Mouse (Mus musculus) CD8-positive naive resting alpha-beta T cell, adult 2 months (primary cell): ENCODE measurements around the gene Capn1.

ENCODE experiments used
- DNase-seq, 2 experiments: peaks; one replicate each; pipeline ENCODE4 v3.0.0; 2022; ENCODE audit warnings: low read depth in 2 of 2, low spot score in 2 of 2

Capn1 gene

GRCm38 (mm10) chr19:6040002-6040401 is 24.3 kb upstream of the Capn1 start:
- no peak for DNase-seq

- DNase-seq = no peak
These were observed 22.6 kb upstream of the Capn1 start for GRCm38 (mm10) chr19:6038326-6038725.

GRCm38 (mm10) chr19:6037695-6038094 is 22.0 kb upstream of the Capn1 start:
- no peak for DNase-seq

GRCm38 (mm10) chr19:6035966-6036585 is 20.4 kb upstream of the Capn1 start:
- DNase-seq = no peak

DNA sequence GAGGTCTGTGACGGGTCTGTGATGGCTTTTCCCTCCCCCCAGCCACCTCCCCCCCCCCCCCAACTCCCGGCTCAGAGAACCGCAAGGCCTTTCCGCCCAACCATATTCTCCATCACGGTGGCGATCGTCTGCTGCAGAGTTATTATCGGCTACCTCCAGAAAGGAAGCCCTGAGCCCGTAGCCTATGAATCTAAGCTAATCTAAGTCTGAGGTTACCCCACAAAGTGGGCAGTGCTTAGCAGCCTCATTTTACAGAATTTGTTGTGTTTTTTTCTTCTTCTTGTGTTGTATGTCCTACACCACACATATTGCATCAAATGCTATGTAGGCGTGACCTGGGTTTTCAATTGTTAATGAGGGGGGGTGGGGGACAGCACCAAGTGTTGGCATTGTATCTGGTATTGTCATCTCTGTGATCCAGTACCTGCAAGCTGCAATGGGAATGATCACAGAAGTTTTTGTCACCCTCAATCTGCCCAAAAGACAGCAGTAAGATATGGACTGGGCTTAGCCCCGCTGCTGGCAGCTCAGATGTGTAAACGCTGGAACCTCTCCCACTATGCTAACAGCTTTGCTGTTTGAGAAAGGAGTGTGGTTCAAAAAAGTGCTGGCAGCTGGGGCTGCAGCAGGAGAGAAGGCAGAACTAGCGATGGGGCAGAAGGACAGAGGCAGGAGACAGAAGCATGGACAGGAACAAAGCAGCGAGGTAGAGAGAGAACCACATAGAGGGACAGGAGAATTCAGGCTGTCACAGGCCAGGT is 15.0 kb upstream of the Capn1 start:
- DNase-seq = no peak

DNA sequence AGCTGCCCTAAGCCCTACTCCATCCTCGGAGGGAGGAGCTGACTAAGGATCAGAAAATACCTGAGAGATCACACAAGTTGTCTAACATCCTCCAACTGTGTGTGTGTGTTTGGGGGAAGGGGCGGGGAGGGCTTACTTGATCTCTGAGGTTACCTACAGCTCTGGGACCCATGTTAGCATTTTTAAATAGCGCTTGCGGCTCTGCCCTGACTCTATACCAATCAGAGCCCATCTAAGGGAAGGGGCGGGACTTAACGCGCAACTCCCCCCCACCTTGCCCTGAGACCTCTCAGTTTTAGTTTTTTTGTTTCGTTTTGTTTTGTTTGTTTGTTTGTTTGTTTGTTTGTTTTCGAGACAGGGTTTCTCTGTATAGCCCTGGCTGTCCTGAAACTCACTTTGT is 13.7 kb upstream of the Capn1 start:
- no peak for DNase-seq

GRCm38 (mm10) chr19:6028991-6029390 is 13.3 kb upstream of the Capn1 start:
- no peak for DNase-seq

- no peak for DNase-seq
These were observed 8.2 kb upstream of the Capn1 start for GRCm38 (mm10) chr19:6023930-6024329.

DNA sequence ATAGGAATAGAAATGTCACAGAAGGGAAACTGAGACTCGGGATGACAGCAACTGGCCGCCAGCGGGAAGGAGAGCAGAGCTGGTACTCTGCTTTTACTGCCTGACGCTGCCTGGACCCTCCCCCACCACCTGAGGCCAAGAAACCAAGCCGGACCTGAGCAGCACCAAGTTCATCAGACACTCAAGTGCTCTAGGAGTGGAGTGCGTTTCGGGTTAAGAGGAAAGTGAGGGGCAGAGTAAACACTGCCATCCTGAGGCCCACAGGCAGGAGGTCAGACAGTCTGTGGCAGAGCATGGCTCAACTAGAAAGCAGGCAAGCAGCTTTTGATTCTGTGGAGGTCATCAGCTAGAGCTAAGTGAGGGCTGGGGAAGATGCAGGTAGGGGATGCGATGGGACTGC is 7.4 kb upstream of the Capn1 start:
- DNase-seq = no peak

DNA sequence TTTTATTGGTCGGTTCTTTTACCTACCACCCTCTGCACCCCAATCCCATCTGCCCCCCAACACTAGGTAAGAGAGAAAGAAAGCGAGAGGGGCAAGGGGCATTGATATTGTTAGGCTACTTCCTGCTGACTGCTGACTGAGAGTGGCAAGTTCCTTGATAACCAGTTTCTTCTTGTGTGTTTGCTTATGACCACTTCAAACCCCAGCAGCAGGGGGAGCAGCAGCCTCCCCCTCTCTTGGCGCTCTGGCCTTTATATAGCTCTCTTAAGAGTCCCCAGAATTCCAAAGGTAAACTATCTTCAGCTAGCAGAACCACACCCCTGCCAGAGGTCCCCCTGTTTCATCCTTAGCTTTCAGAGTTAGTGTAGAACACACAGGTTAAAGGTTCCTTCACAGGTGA is 4.6 kb upstream of the Capn1 start:
- no peak for DNase-seq

DNA sequence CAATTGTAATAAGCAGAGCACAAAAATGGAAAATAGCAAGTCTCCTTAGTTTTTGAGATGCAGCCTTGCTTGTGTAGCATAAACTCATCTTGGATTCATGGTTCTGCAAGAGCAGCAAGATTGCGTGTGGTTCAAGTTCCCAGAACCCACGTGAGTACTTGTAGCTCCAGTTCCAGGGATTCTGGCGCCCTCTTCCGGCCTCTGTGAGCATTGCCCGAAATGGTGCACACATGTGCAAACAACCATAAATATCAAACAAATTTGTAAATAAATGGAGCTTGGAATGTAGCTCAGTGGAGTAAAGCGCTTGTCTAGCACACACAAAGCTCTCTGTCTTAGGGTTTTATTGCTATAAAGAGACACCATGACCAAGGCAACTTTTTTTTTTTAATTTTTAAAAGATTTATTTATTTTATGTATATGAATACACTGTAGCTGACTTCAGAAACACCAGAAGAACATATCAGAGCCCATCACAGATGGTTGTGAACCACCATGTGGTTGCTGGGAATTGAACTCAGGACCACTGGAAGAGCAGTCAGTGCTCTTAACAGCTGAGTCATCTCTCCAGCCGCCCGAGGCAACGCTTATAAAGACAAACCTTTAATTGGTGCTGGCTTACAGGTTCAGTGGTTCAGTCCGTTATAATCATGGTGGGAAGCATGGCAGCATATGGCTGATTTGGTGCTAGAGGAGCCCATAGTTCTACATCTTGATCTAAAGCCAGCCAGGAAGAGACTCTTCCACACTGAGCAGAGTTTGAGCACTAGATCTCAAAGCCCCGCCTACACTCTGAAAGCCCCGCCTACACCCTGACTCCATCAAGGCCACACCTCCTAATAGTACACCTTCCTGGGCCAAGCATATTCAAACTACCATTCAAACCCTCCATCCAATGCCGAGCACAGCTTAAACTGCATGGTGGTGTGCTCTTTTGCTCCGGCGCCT is 2.7 kb upstream of the Capn1 start:
- DNase-seq = peak; percentile 82 to 92

GRCm38 (mm10) chr19:6016532-6016931 is 835 bp upstream of the Capn1 start:
- no peak for DNase-seq

- peak in 1 of 2 experiments; percentile 29 for DNase-seq
These were observed 646 bp downstream of the Capn1 start for GRCm38 (mm10) chr19:6014991-6015510.

DNA sequence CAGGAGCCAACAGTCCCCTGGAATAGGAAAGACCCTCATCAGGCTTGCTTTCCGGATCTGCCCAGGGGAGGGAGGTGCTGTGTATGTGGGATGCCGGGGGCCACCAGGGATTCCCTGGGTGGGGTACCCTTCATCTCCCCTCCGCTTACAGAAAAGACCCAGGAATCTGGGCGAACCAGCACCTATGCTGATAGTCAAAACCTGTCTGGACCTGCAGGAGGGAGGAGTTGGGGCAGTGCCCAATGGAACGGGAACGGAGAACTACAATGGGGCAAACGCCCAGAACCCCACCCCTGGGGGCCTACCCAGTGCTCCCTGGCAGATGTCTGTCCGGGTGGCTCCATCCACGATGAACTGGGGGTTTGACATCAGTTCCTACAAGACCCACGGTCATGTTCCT is 2.0 kb downstream of the Capn1 start:
- no peak for DNase-seq

- no peak for DNase-seq
These were observed 6.6 kb downstream of the Capn1 start for GRCm38 (mm10) chr19:6009137-6009536.

DNA sequence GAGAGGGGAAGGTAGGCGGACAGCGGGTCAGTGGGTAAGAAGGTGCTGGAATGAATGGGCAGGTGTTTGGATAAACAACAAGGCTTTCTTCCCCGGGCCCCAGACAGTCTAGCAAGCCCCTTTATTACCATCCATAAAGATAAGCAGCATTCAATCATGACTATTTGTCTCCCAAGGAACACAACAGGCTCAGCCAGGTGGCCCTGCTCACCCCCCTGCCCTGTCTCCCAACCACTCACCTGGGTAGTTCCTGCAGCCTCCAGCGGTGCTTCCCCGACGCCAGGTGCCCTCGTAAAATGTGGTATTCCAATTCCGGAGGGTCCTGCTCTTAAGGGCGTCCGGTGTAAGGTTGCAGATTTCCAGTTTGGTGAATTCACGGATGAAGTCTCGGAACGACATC is 8.7 kb downstream of the Capn1 start:
- DNase-seq = no peak

- DNase-seq = no peak
These were observed 10.2 kb downstream of the Capn1 start for GRCm38 (mm10) chr19:6005541-6005940.

GRCm38 (mm10) chr19:5999969-6000368 is 15.7 kb downstream of the Capn1 start:
- DNase-seq = no peak

DNA sequence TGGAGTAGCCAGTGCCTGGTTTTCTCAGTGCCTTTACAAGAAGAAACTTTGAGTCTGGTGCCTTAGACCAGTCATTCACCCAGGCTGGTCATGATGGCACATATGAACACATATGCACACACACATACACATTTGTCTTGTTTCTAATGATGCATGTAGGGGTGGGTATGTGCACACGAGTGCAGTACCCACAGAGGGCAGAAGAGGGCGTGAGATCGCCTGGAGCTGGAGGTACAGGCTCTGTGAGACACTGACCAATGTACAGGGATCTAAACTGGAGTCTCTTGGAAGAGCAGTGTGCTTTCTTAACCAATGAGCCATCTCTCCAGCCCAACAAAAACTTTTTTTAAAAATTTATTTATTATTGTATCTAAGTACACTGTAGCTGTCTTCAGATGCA is 17.5 kb downstream of the Capn1 start:
- no peak for DNase-seq

DNA sequence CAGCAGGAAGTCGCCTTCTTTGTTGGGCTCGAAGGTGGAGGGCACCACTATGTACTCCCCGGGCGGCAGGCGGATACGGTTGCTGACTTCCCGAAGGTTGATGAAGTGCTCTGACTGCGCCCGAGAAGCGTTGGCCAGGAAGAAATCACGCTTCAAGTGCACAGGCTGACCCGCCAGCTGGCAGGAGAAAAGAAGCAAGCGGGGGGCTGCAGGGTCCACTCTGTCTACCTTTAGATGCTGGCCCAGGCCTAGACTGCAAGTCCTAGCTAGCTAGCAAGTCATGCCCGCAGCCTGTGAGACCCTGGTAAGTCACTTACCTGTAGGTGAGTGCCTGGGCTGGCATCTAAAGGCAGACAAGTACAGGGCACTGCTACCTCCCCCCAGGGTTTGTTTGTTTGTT is 21.0 kb downstream of the Capn1 start:
- no peak for DNase-seq

DNA sequence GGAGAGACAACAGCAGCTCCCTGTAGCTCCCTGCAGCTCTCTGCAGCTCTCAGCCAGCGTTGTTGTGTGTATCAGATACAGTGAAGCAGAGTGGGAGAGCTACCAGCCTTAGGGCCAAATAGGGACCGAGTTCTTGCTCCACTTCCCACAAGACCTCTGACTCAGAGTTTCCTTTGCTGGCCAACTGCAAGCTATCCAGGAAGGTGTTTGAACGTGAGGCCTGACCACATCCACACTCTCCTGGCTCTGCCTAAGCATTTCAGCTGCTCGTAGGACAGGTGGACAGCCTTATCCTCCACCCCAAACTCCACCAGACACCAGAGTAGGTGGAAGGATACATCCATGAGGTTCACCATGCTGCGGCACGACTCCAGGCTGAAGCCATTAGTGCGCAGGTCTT is 23.7 kb downstream of the Capn1 start:
- no peak for DNase-seq

DNA sequence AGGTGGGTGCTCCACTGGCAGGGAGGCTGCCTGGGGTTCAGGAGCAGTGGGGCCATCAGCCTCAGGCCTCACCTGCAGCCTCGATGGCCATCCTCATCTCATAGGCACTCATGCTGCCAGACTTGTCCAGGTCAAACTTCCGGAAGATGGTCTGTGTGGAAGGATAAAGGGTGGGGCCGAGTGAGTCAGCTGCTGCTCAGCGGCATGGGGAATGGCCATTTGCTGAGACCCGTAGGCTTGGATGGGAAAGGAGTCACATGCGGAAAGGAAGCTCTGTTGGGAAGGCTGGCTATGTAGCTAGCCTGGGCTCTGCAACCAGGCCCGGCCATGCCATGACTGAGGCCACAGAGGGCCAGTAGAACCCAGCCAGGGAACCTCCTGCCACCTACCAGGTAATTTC is 24.2 kb downstream of the Capn1 start:
- no peak for DNase-seq
